Mouse (Mus musculus) lung, adult 2 months (tissue): Measurements from ENCODE around the gene Bsn.

Source experiments
- CTCF ChIP-seq: fragments of 200-500 bp; IDR thresholded peaks from 2 replicates; pipeline ENCODE4 v1.5.1; 2011; ENCODE audit warnings: mild to moderate bottlenecking, low read length, control low read depth; ENCODE audit not compliant: insufficient read depth
- POLR2A ChIP-seq: fragments of 200-500 bp; IDR thresholded peaks from 2 replicates; pipeline ENCODE4 v1.6.1; 2011; ENCODE audit warnings: low read depth, mild to moderate bottlenecking, control low read depth, low read length, borderline replicate concordance; ENCODE audit errors: extremely low read depth

DNA sequence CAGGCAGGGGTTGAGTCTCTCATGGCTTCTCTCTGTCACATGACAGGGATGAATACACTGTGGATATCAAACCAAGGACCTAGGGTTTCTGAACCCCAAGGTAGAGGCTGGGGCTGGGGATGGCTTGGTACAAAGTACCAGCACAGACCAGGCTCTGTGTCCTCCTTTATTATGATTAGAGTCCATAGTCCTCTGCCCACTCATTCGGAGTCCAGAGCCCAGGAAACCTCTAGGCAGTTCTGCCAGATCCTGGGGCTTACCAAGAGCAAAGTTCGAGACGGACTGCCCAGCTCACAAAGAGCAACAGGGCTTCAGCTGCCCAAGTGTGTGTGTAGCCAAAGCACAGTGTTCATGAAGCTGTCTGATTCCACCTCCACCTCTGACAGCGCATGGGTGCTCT lies 104.9 kb downstream of the Bsn start:
- TF ChIP-seq POLR2A, result no peak
- no peak for TF ChIP-seq CTCF
